11 mouse cellular contexts compared by ENCODE assay signal in genomic region chr13:16937422-16938202, GRCm38 (mm10).
DNase-seq lines count a peak whose midpoint lies in the region; ATAC-seq and TF ChIP-seq lines count a peak whose summit lies in the region.
"Had no signal": no experiment of that assay in that cellular context is flagged by ENCODE, and none has a peak within 500 bp of the region (broad histone marks: within the 10 kb centered on the region; RNA-seq: fewer than 3 reads in every experiment).

No protein-coding gene starts in this region.

- H3K36me3 ChIP-seq in forebrain, embryonic 15.5 days: no peaks in the 10 kb centered on the region
- H3K36me3 ChIP-seq in forebrain, embryonic 12.5 days (replicated peaks): no peaks in the 10 kb centered on the region
- H3K36me3 ChIP-seq in stomach, embryonic 15.5 days: no peaks in the 10 kb centered on the region
- no peaks in the 10 kb centered on the region for H3K36me3 ChIP-seq in stomach, postnatal 0 days (ENCODE audit: control insufficient read depth, insufficient read depth, low read length)
- H3K36me3 ChIP-seq in midbrain, embryonic 16.5 days (ENCODE audit: control insufficient read depth, insufficient read depth, low read length): no peaks in the 10 kb centered on the region

- H3K4me1 ChIP-seq in forebrain, embryonic 15.5 days: no peaks in the 10 kb centered on the region
- H3K4me1 ChIP-seq in forebrain, embryonic 12.5 days: no peaks in the 10 kb centered on the region
- H3K4me1 ChIP-seq in stomach, embryonic 15.5 days: no peaks in the 10 kb centered on the region; the same call in 1 of the 2 replicates
- no peaks in the 10 kb centered on the region for H3K4me1 ChIP-seq in stomach, postnatal 0 days (replicated peaks; ENCODE audit: control insufficient read depth, insufficient read depth)
- H3K4me1 ChIP-seq in midbrain, embryonic 16.5 days (ENCODE audit: control insufficient read depth, insufficient read depth, low read length): no peaks in the 10 kb centered on the region

- no peak overlapping the region for H3K9ac ChIP-seq in forebrain, embryonic 15.5 days (replicated peaks)
- no peak overlapping the region for H3K9ac ChIP-seq in forebrain, embryonic 12.5 days
- no peak overlapping the region for H3K9ac ChIP-seq in stomach, embryonic 15.5 days
- no peak overlapping the region for H3K9ac ChIP-seq in stomach, postnatal 0 days (ENCODE audit: low read length)
- no peak overlapping the region for H3K9ac ChIP-seq in midbrain, embryonic 16.5 days (ENCODE audit: low read depth, low read length)
- H3K9ac ChIP-seq: liver, embryonic 14.5 days had no signal

- H3K4me2 ChIP-seq in forebrain, embryonic 15.5 days (replicated peaks): no peak overlapping the region
- H3K4me2 ChIP-seq in forebrain, embryonic 12.5 days: no peak overlapping the region
- no peak overlapping the region for H3K4me2 ChIP-seq in stomach, embryonic 15.5 days
- no peak overlapping the region for H3K4me2 ChIP-seq in stomach, postnatal 0 days (replicated peaks; ENCODE audit: low read depth)
- H3K4me2 ChIP-seq in midbrain, embryonic 16.5 days (ENCODE audit: low read length): no peak overlapping the region

- TF ChIP-seq EP300 in stomach, postnatal 0 days (optimal IDR thresholded peaks at IDR 0.05): no peak

- peak; percentile 68 for ATAC-seq in forebrain, embryonic 15.5 days (replicated peaks)
- ATAC-seq in forebrain, embryonic 12.5 days (ENCODE audit: low FRiP score): no peak
- no peak for ATAC-seq in stomach, embryonic 15.5 days (ENCODE audit: insufficient read depth, low FRiP score, low read depth)
- no peak for ATAC-seq in stomach, postnatal 0 days (ENCODE audit: low FRiP score, low TSS enrichment)
- no peak for ATAC-seq in inflammation-experienced regulatory T-cells, adult 6 months
- no peak for ATAC-seq in midbrain, embryonic 16.5 days
- ATAC-seq: hindbrain, embryonic 16.5 days had no signal

- no peaks in the 10 kb centered on the region for H3K27me3 ChIP-seq in forebrain, embryonic 15.5 days
- no peaks in the 10 kb centered on the region for H3K27me3 ChIP-seq in forebrain, embryonic 12.5 days
- H3K27me3 ChIP-seq in stomach, embryonic 15.5 days (replicated peaks): no peaks in the 10 kb centered on the region
- no peaks in the 10 kb centered on the region for H3K27me3 ChIP-seq in stomach, postnatal 0 days (ENCODE audit: control insufficient read depth, insufficient read depth, low read length)
- H3K27me3 ChIP-seq in midbrain, embryonic 16.5 days (ENCODE audit: control insufficient read depth, insufficient read depth, low read depth, low read length): no peaks in the 10 kb centered on the region

- no peak overlapping the region for H3K4me3 ChIP-seq in forebrain, embryonic 15.5 days
- no peak overlapping the region for H3K4me3 ChIP-seq in forebrain, embryonic 12.5 days (replicated peaks)
- H3K4me3 ChIP-seq in stomach, embryonic 15.5 days (replicated peaks): no peak overlapping the region
- H3K4me3 ChIP-seq in stomach, postnatal 0 days (ENCODE audit: low read depth, low read length): no peak overlapping the region
- H3K4me3 ChIP-seq in midbrain, embryonic 16.5 days (ENCODE audit: low read depth, low read length): no peak overlapping the region

- H3K9me3 ChIP-seq in forebrain, embryonic 15.5 days: no peaks in the 10 kb centered on the region
- no peaks in the 10 kb centered on the region for H3K9me3 ChIP-seq in forebrain, embryonic 12.5 days
- H3K9me3 ChIP-seq in stomach, embryonic 15.5 days: no peaks in the 10 kb centered on the region
- no peaks in the 10 kb centered on the region for H3K9me3 ChIP-seq in stomach, postnatal 0 days (ENCODE audit: control insufficient read depth, low read length)
- H3K9me3 ChIP-seq in midbrain, embryonic 16.5 days (replicated peaks; ENCODE audit: control insufficient read depth, low read length, poor library complexity, severe bottlenecking): no peaks in the 10 kb centered on the region

- no peak overlapping the region for H3K27ac ChIP-seq in forebrain, embryonic 15.5 days (replicated peaks)
- no peak overlapping the region for H3K27ac ChIP-seq in forebrain, embryonic 12.5 days
- H3K27ac ChIP-seq in stomach, embryonic 15.5 days: 0 out of 2 replicates have a peak overlapping the region, but pooled peaks have one; percentile 31
- no peak overlapping the region for H3K27ac ChIP-seq in stomach, postnatal 0 days (replicated peaks)
- H3K27ac ChIP-seq in midbrain, embryonic 16.5 days (ENCODE audit: low read length): no peak overlapping the region
- H3K27ac ChIP-seq: liver, embryonic 14.5 days had no signal

- no peak for TF ChIP-seq CTCF in stomach, postnatal 0 days (IDR thresholded peaks at IDR 0.05; ENCODE audit: low read depth)

- 70% methylated on average over 11 of the region's 11 CpGs for WGBS in forebrain, embryonic 15.5 days
- WGBS in forebrain, embryonic 12.5 days: 88% methylated on average over 11 of the region's 11 CpGs
- WGBS in stomach, embryonic 15.5 days: 65% methylated on average over 11 of the region's 11 CpGs
- WGBS in stomach, postnatal 0 days: 56% methylated on average over 11 of the region's 11 CpGs
- whole genome bisulfite sequencing in midbrain, embryonic 16.5 days: 88% methylated on average over 11 of the region's 11 CpGs

- no peak for DNase-seq in stomach, postnatal 0 days (ENCODE audit: low spot score)
- peak; percentile 40 for DNase-seq in heart, postnatal 4 days
- DNase-seq in spleen, adult 18-20 months: no peak
- DNase-seq: cerebellum, adult 11 months had no signal
